Mouse (Mus musculus) kidney, adult 2 months (tissue): ENCODE measurements around the gene Cyp21a1.

Experiments used
- CTCF ChIP-seq: fragments of 200-500 bp; conservative IDR thresholded peaks from 2 replicates; pipeline ENCODE4 v1.5.1; 2011; ENCODE audit warnings: low read depth, mild to moderate bottlenecking, control low read depth, low read length, moderate library complexity, mixed read lengths; ENCODE audit not compliant: insufficient read depth, insufficient read length
- POLR2A ChIP-seq: fragments of 200-500 bp; IDR thresholded peaks from one replicate; pipeline ENCODE4 v1.6.1; 2011; ENCODE audit warnings: low read depth, low read length, control low read depth

DNA sequence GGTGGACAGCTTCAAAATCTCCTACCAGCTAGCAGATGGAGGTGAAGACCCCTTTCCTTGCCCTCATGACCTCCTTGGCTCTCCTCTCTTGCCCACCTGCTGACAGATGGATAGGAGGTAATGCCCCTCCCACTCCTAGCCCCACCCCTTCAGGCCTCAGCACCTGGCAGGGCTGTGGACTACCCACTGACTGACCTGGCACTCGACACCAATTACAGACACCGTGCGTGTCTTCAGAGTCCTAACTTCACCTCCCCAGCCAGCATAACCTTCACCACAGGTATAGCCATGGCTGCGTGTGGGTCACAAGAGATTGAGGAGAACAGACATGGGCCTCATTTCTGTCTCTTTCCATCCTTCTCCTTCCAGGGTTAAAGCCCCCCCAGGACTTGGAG, 4.8 kb downstream of the Cyp21a1 start:
- TF ChIP-seq CTCF = no peak
- no peak for TF ChIP-seq POLR2A
